Mouse (Mus musculus): Measurements from ENCODE around the gene Hoxa7.

DNA sequence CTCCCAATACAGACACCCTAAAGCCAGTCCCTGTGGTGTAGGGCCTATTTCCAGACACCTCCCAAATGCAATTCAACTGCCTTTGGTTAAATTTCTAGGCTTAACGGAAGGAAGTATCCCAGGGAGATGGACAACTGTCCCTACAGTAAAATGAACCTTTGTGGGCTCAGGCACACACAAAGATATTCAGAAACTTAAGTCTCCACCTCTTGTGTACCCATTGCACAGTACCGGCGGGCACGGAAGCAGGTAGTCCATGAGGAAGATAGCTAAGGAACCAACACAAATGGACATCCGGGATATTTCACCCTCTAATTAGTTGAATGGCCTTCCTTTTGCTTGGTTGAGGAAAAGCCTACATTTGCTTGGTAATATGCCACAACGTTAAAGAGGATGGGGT, 45.3 kb downstream of the Hoxa7 start:
- no peak for TF ChIP-seq EP300 (optimal IDR thresholded peaks at IDR 0.05)
- TF ChIP-seq CTCF (IDR thresholded peaks at IDR 0.05; ENCODE audit: low read depth) = no peak
